Mouse (Mus musculus) kidney, adult 2 months (tissue): Measurements from ENCODE around the gene Tfcp2l1.

Source experiments
- CTCF ChIP-seq: fragments of 200-500 bp; conservative IDR thresholded peaks from 2 replicates; pipeline ENCODE4 v1.5.1; 2011; ENCODE audit warnings: low read depth, mild to moderate bottlenecking, control low read depth, low read length, moderate library complexity, mixed read lengths; ENCODE audit not compliant: insufficient read depth, insufficient read length
- POLR2A ChIP-seq: fragments of 200-500 bp; IDR thresholded peaks from one replicate; pipeline ENCODE4 v1.6.1; 2011; ENCODE audit warnings: low read depth, low read length, control low read depth

DNA sequence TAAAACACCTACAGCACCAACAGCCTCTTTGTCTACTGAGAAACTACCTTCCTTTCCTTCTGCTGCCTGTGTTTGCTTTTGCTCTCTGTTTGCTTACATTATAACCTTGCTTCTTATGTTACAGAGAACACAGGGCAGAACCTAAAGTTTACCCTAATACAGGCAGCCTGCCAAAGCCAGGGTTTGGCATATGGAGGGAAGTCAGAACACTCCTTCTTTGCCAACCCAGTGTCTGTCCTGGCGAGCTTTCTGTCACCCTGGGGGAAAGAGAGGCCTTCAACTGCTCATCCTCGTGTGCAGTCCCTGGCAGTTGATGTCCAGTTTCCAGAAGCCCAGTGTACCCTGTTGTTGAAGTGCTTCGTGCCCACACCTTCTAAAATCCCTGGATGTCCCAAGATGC is 29.4 kb upstream of the Tfcp2l1 start:
- no peak for TF ChIP-seq CTCF
- TF ChIP-seq POLR2A: no peak
